Mouse (Mus musculus): Measurements from ENCODE around the gene Grm1.

Gene Grm1

DNA sequence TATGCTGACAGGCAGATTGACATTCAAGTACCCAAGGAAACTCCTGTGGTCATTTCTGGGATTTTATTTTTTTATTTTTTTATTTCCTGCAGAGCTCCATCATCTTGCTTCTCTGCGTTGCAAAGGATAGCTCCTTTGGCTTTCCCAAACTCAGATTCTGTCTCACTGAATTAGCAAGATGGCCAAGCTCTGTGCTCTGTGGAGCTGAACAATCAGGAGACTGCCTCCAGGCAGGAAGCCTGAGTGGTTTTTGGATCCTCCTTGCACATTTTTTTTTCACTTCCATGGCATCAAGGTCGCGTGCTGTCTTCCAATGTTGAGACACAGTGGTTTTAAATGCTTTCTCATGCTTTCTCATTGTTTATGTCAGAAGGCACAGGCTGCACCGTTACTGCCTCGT lies 347.6 kb downstream of the Grm1 start:
- no peak for DNase-seq (ENCODE audit: low read depth, low spot score)

GRCm38 (mm10) chr10:10733092-10733491 lies 349.1 kb downstream of the Grm1 start:
- DNase-seq (ENCODE audit: low read depth, low spot score), result no peak

- no peak for DNase-seq (ENCODE audit: low read depth, low spot score)
Observed at GRCm38 (mm10) chr10:10726501-10726900, 355.7 kb downstream of the Grm1 start.

DNA sequence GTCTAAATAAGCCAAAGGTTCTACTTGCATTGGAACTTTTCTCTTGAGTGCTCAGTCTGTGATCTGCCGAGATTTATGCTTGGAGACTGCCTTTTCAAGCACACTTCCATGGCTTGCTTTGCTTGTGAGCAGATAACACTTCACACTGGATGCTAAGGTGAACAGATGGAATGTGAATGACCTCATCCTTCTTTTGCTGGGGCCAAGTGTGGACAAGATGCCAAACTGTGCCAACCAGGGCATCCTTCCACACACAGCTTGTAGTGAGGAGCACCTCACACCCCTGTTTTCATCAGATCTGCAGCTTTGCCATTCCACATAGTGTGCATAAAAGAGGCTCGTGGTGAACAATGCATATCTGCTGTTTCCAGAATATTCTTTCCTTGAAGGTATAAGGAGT lies 371.3 kb downstream of the Grm1 start:
- DNase-seq (ENCODE audit: low read depth, low spot score), result no peak

DNA sequence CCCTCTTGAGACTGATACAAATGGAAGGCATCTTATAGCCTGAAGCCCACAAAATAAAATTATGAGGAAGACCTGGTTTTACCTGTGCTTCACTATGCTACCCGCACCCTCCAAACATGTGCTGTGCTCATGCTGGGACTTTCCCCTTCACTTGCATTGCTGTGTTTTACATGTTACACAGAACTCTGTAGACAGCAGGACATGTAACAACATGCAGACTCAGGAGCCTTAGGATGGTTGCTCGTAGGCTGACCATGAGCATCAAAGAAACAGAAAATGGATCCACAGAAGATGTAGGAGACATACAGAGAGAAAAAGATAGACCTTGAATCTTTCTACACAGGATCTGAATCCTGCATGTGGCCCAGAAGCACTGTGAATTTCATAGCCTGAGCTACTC lies 371.8 kb downstream of the Grm1 start:
- no peak for DNase-seq (ENCODE audit: low read depth, low spot score)

GRCm38 (mm10) chr10:10708031-10708430 lies 374.1 kb downstream of the Grm1 start:
- no peak for DNase-seq (ENCODE audit: low read depth, low spot score)

DNA sequence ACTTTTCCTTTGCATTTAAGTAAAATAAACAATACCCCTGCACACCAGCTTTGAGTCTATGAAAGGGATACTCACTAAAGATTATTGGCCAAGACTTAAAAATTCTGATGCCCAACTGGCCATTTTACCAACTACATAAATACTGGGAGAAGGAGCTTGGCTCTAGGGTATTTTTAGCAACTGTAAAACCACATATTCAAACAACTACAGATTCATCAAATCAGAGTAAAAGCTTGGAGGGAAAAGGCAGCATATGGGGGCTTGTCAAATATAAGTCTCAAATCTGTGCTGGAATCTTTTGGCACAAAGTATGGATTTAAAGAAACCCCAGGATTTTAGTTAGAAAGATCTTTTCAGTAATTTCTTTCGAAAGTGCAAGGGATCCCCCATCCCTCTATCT lies 380.8 kb downstream of the Grm1 start:
- DNase-seq (ENCODE audit: low read depth, low spot score), result peak; percentile 37

DNA sequence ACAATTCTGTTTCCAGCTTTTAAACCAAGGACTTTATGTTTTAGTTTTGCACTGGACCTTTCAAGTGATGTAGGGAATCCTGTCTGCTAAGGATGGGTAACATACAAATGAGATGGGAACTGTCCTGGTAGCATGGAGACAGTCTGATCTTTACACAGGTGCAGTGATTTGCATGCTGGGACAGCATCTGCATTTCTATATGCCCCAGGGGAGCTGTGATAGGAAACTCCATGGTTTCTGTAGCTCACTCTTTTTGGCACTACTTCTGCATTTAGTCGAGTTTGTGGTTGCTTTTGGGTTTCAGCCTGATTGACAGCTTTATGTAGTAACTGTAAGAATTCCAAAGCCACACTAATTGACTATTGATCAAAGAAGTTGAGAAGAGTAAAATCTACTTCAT lies 381.3 kb downstream of the Grm1 start:
- no peak for DNase-seq (ENCODE audit: low read depth, low spot score)

DNA sequence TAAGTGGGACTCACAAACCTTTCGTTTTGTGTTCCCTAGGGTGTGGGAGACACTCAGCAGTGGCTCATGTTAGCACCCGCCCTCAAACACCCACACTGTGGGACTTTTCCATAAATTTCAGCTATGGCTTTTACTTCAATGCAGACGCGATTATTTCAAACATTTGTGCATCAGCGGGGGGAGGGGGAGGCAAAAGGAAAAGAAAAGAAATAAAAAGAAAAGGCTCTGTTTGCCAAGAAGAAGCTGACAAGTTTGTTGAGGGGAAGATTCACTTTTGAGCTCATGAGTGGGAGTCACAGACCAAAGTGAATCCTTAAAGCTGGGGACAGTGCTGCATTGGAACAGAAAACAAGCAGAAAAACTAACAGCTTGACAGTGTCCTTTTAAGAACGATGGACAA lies 384.7 kb downstream of the Grm1 start:
- no peak for DNase-seq (ENCODE audit: low read depth, low spot score)

DNA sequence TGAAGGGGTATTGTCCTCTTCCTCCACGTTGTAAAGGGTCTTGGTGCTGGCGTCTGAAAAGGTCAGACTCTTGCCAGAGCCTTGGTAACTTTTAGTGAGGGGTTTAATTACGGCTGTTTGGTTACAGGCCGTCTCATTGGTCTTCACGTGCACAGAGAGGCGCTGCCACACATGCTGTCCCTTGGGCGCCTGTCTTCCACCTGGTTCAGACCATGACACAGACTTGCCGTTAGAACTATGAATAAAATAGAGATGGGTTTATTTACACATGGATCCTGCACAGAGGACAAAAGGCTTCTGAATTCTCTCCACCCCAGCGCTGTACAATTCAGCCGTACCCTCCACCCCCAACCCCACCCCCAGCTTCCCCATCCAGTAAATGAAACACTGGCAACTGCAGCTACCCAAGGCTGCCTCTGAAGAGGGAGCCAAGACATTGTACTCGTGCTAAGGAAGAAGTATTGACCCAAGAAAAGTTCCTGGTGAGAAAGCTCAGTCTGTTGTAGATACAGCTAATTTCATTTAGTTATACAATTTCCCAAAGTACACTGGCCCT lies 392.4 kb downstream of the Grm1 start:
- DNase-seq (ENCODE audit: low read depth, low spot score), result no peak

GRCm38 (mm10) chr10:10688907-10689667 lies 393.1 kb downstream of the Grm1 start:
- no peak for DNase-seq (ENCODE audit: low read depth, low spot score)

GRCm38 (mm10) chr10:10681048-10681447 lies 401.1 kb downstream of the Grm1 start, which contains the start of gene Gm10944:
TSS of gene Gm10944 (plus strand) at chr10:10681348.
- DNase-seq (ENCODE audit: low read depth, low spot score), result no peak

DNA sequence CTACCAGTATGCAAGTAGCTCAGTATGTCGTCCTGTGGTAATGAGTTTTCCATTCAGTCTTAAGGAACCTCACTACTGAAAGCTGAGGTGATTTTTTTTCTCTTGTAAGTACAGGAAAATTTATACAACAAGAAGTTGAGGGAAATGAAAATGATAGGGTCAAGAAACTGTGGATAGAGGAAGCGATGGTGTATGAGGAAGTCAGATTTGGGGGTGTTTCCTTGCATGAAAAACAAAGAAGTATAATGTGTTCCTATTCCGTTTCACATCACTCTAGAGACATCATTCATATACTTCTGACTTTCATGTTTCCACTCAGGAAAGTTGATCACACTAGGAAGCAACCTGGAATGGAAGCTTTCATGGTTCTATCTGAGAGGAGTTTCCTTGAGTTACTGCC lies 422.2 kb downstream of the Grm1 start:
- no peak for DNase-seq (ENCODE audit: low read depth, low spot score)

- DNase-seq (ENCODE audit: low read depth, low spot score), result no peak
Observed at GRCm38 (mm10) chr10:10659161-10659560, 423.0 kb downstream of the Grm1 start.

GRCm38 (mm10) chr10:10656621-10657020 lies 425.5 kb downstream of the Grm1 start:
- no peak for DNase-seq (ENCODE audit: low read depth, low spot score)

DNA sequence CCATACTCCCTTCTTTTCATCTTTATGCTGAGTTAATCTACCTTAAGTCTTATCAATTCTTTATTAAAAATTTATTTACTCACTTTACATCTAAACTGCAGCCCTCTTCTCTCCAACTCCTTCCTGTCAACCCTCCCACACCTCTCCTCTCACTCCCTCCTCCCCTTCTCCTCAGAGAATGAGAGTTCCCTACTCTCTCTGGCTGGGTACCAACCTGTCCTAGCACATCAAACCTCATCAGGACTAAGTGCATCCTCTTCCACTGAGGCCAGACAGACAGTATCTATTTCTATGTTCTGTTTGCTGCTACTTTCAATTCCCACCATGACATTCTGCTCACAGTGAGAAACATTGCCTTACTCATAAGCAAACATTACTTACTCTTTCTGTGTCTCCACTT lies 426.2 kb downstream of the Grm1 start:
- no peak for DNase-seq (ENCODE audit: low read depth, low spot score)
